Mouse (Mus musculus) small intestine, adult 2 months (tissue): ENCODE measurements around the gene Timd2. TPM values are rescaled to one million over a fixed set of nuclear protein-coding genes. Genes with fewer than 3 reads are reported as not detected.

Source experiments
- H3K27ac ChIP-seq: fragments of 200-500 bp; 2 replicates; pipeline ENCODE4 v1.5.1; 2012; ENCODE audit warnings: low read depth, low read length, control low read depth, inconsistent platforms; ENCODE audit not compliant: insufficient read depth
- H3K27me3 ChIP-seq: fragments of 200-500 bp; 2 replicates; pipeline ENCODE4 v1.6.1; 2012; ENCODE audit warnings: mild to moderate bottlenecking, moderate library complexity, low read length, inconsistent platforms; ENCODE audit not compliant: control insufficient read depth, insufficient read depth
- H3K36me3 ChIP-seq: fragments of 200-500 bp; 2 replicates; pipeline ENCODE4 v1.6.1; 2012; ENCODE audit warnings: mild to moderate bottlenecking, low read length, control low read depth, inconsistent platforms; ENCODE audit not compliant: control insufficient read depth, insufficient read depth
- H3K4me1 ChIP-seq: fragments of 200-500 bp; 2 replicates; pipeline ENCODE4 v1.6.1; 2012; ENCODE audit warnings: low read length, inconsistent platforms, mixed read lengths; ENCODE audit not compliant: control insufficient read depth, insufficient read depth, insufficient read length
- H3K4me3 ChIP-seq: fragments of 200-500 bp; 2 replicates; pipeline ENCODE4 v1.5.1; 2012; ENCODE audit warnings: low read depth, mild to moderate bottlenecking, control low read depth, inconsistent platforms, low read length, moderate library complexity
- CTCF ChIP-seq: fragments of 200-500 bp; IDR thresholded peaks from 2 replicates; pipeline ENCODE4 v1.5.1; 2012; ENCODE audit warnings: low read depth, mild to moderate bottlenecking, control low read depth, inconsistent platforms, low read length, moderate library complexity, mixed read lengths; ENCODE audit not compliant: insufficient replicate concordance, insufficient read length; ENCODE audit errors: extremely low read depth
- POLR2A ChIP-seq: fragments of 200-500 bp; IDR thresholded peaks from 2 replicates; pipeline ENCODE4 v1.6.1; 2012; ENCODE audit warnings: low read depth, mild to moderate bottlenecking, control low read depth, inconsistent platforms, low read length, moderate library complexity
- WGBS: fragments of 180-500 bp; shearing (Covaris S2); methylation state at CpG from one replicate; pipeline ENCODE4 v1.1.7; 2018; 5-methylcytosine and 5-hydroxymethylcytosine counted together
- polyA plus RNA-seq: library from polyadenylated mRNA; depleted of rRNA; stranded (reverse); fragments of >200 nt; gene quantifications from 2 replicates; pipeline ENCODE4 v1.2.3, GENCODE M21; 2012

The Timd2 gene
- polyA plus RNA-seq, 1 experiment: 4.9 TPM

DNA sequence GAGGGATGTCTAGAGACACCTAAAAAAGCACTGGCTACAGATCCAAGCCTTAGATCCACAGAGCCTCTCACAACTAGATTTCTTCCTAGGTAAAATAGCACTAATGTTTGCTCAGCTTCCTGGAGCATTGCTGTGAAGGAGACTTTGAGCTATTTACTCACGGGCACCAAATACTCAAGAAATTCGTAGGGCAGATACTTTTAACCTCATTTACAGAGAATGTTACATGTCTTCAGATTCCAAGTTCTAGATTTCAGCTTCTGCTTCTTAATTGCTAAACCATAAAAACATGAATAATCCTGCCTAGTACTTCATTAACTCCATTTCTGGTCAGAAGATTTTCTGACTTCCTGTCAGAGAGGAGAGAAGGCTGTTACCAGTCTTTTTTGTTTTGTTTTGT lies 16.7 kb downstream of the Timd2 start:
- H3K36me3 ChIP-seq: no peaks in the 10 kb centered on the region
- WGBS: 45% methylated on average over 2 of the region's 2 CpGs
- no peaks in the 10 kb centered on the region for H3K27me3 ChIP-seq
- no peaks in the 10 kb centered on the region for H3K4me1 ChIP-seq
- H3K4me3 ChIP-seq: no peak overlapping the region
- TF ChIP-seq POLR2A (no peak), CTCF (no peak)
- no peak overlapping the region for H3K27ac ChIP-seq

DNA sequence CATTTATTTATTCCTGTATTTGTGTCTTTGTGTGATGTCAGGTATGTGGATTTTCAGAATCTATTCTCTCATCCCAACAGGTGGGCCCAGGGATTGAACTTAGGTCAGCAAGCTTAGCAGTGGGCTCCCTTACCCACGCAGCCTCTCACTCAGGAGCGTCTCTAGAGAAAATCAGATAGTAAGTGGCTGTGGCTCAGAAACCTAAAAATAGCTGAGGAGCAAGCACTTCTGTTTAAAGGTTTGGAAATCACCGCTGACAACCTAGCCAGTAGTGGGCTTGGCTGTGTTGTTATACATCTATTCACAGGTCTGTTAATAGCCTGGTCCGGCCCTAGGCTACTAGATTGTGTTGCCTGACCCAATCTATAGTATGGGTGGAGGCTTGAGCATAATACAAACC lies 23.1 kb downstream of the Timd2 start:
- WGBS: 47% methylated on average over 4 of the region's 4 CpGs
- Histone ChIP-seq H3K4me1 (no peaks in the 10 kb centered on the region), H3K27me3 (no peaks in the 10 kb centered on the region), H3K27ac (no peak overlapping the region), H3K36me3 (no peaks in the 10 kb centered on the region), H3K4me3 (no peak overlapping the region)
- no peak for TF ChIP-seq POLR2A
- no peak for TF ChIP-seq CTCF

DNA sequence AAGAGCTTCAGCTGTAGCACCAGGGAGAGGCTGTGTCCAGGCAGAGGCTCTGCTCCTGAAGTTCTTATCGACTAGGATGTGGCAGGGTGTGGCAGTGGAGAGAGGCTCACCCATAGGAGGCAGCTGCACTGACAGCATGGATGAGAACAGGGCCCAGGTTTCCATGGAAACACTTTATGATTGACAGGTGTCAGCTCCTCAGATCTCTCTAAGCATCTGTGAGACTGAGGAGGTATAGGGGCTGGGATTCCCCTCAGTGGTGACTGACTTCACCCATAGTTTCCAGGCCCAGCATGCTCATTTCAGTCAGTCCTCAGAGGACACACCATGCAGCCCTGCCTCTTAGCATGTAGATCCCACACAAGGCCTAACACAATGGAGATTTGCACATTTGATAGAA lies 24.0 kb downstream of the Timd2 start:
- Histone ChIP-seq H3K27ac (no peak overlapping the region), H3K36me3 (no peaks in the 10 kb centered on the region), H3K4me1 (no peaks in the 10 kb centered on the region), H3K4me3 (no peak overlapping the region), H3K27me3 (no peaks in the 10 kb centered on the region)
- 44% methylated on average over 1 of the region's 1 CpGs for WGBS
- no peak for TF ChIP-seq POLR2A

DNA sequence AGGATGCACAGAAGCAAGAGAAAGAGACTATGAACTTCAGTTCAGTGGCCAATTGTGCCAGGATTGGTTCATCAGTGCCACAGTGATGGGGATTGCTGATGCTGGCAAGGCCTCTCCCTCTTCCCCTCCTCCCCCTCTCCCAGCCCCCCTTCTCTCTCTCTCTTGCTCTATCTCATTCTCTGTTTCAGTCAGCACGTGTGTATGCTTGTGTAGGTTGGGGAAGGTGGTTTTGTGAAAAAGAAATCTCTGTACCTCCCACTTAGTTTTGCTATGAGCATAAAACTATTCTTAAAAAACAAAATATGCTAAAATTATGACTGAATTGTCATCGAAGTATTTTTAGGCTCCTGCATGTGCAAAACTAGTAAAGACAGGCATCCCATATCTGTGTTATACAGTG lies 38.9 kb downstream of the Timd2 start:
- TF ChIP-seq CTCF (no peak), POLR2A (no peak)
- Histone ChIP-seq H3K27ac (no peak overlapping the region), H3K4me1 (no peaks in the 10 kb centered on the region), H3K4me3 (no peak overlapping the region), H3K27me3 (no peaks in the 10 kb centered on the region), H3K36me3 (no peaks in the 10 kb centered on the region)
- WGBS: 59% methylated on average over 2 of the region's 2 CpGs

DNA sequence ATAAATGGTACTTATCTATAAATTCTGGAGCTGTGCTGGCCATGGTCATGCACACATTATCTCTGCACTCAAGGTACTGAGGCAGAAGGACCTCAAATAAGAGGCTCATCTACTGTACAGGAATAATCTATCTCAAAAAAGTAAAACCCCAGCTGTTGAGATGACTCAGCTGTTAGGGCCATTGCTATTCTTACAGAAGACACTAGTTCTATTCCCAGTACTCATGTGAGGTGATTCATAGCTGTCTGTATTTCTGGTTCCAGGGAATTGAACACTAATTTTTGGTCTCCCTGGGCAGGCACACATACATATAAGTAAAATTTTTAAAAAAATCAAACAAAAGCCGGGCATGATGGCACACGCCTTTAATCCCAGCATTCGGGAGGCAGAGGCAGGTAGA lies 39.8 kb downstream of the Timd2 start:
- H3K27ac ChIP-seq: no peak overlapping the region
- WGBS: 88% methylated on average over 3 of the region's 3 CpGs
- H3K4me1 ChIP-seq: no peaks in the 10 kb centered on the region
- TF ChIP-seq POLR2A: no peak
- TF ChIP-seq CTCF: no peak
- H3K36me3 ChIP-seq: no peaks in the 10 kb centered on the region
- H3K4me3 ChIP-seq: no peak overlapping the region
- no peaks in the 10 kb centered on the region for H3K27me3 ChIP-seq

DNA sequence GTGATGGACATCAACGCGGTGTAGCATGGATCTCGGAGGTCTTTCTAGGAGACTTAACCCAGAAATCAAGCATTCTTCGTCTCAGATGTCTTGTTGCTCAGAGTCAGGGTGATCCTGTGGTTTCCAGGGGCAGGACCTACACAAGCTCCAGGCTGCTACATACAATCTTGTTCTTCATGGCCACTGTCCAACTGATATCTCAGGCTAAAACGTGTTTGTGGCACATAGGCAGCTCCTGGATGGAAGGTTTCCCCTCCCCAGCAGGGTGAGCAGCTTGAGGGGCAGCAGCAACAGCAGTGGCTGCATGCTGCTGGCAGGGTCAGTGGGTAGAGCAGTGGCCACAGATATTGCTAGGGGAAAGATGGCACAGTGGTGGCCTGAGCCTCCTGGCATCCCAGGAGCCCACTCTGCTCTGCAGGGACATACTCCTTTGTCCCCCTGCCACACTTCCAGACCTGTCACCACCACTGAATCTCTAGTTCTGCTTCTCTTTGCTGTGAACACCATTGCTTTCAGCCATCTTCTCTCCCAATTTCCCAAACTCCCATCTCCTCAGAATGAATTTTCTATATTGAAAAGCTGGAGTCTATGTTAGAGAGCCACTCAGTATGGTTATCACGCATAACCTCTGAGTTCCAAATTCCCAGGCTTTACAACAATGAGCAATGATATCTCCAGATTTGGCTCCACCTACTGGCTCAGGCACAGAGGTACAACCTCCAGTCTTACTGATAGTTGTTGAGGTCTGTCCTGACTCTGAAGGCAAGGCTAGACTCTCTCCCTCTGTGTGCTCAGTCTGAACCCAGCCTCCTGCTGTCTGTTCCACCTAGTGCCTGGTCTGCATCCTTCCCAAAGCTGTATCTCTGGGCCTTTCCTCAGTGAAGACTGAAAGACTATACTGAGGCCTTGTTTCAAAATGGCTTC lies 41.0 kb downstream of the Timd2 start:
- no peak overlapping the region for H3K27ac ChIP-seq
- H3K4me1 ChIP-seq: no peaks in the 10 kb centered on the region
- no peak for TF ChIP-seq CTCF
- H3K36me3 ChIP-seq: no peaks in the 10 kb centered on the region
- no peaks in the 10 kb centered on the region for H3K27me3 ChIP-seq
- WGBS: 67% methylated on average over 6 of the region's 6 CpGs
- no peak overlapping the region for H3K4me3 ChIP-seq

DNA sequence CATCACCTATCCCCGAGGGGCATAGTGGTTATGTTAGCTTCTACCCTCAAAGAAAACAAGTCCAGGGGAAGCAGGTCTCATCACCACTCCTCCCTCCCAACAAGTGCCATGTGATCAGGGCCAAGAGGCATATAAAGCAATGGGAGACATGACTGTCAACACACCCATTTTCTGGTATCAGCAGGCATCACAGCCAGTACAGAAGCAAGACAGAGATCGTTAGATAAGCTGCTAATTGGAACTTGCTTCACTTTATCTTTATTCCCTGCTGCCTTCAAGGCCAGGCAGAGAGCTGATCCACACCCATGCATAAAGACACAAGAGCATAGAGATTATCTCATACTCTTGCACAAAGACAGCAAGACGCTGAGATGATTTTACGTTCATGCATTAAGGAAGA lies 43.6 kb downstream of the Timd2 start:
- Histone ChIP-seq H3K4me1 (no peaks in the 10 kb centered on the region), H3K4me3 (no peak overlapping the region), H3K27me3 (no peaks in the 10 kb centered on the region), H3K36me3 (no peaks in the 10 kb centered on the region), H3K27ac (no peak overlapping the region)
- TF ChIP-seq POLR2A (no peak), CTCF (no peak)
- 42% methylated on average over 4 of the region's 4 CpGs for WGBS
